Mouse (Mus musculus): ENCODE results near the gene Csad.

DNA sequence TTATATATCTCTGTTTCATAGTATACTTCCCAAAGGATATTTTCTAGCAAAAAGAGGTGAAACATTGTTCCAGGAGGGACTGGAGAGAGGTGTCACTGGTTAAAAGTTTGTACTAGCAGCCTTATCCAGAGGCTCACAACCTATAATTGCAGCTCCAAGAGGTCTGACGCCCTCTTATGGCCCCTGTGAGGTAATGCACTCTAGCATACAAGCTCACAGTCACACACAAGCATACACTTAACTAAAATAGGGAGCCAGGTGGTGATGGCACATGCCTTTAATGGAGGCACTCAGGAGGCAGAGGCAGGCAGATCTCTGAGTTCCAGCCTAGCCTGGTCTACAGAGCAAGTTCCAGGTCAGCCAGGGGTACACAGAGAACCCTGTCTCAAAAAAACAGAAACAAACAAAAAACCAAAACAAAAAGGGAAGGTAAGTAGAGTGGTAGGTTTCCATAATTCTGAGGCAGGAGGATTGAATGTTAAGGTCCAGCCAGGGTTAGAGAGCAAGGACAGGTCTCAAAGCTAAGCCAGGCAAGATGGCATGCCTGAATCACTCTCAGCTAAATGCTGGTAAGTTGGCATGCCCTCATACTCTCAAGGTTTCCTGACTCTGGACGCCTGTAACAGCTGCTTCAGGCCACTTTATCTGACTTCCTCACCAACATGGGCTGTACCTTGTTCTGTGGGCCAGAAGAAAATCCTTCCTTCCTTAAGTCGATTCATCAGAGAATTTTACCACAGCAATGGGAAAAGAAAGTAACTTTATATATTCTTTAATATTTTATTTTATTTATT is 40.4 kb downstream of the Csad start:
- TF ChIP-seq POLR2A (IDR thresholded peaks at IDR 0.05; ENCODE audit: insufficient read depth, low read depth, low read length) (no peak), CTCF (IDR thresholded peaks at IDR 0.05; ENCODE audit: insufficient read depth, low read depth, low read length) (no peak)

Measured in olfactory bulb, adult 2 months (tissue).